ENCODE assay signal across 18 mouse cellular contexts in genomic region chr10:26297200-26297599, GRCm38 (mm10).
A peak's percentile ranks its signal among the peaks of the same experiment; 100 is the strongest.
DNase-seq lines count a peak whose midpoint lies in the region; ATAC-seq and TF ChIP-seq lines count a peak whose summit lies in the region.
"Had no signal": no experiment of that assay in that cellular context is flagged by ENCODE, and none has a peak within 500 bp of the region (broad histone marks: within the 10 kb centered on the region; RNA-seq: fewer than 3 reads in every experiment).

No protein-coding gene starts in this region.

- DNase-seq in frontal cortex, adult 2 months (ENCODE audit: extremely low spot score in 1 of 2, low spot score in 1 of 2), result peak; percentile 56 to 78
- DNase-seq in frontal cortex, postnatal 25 days (ENCODE audit: low spot score in 2 of 2), result no peak
- DNase-seq in midbrain, postnatal 0 days (ENCODE audit: low spot score), result peak; percentile 58
- DNase-seq in midbrain, embryonic 11.5 days (ENCODE audit: low spot score, missing footprints), result no peak
- DNase-seq in left cerebral cortex, adult 18-20 months (ENCODE audit: low spot score in 2 of 2), result peak; percentile 43 to 54
- peak; percentile 37 to 45 for DNase-seq in right cerebral cortex, postnatal 36 days (ENCODE audit: low spot score in 2 of 2)
- no peak for DNase-seq in urinary bladder, adult 18-20 months (ENCODE audit: low spot score in 2 of 2)
- no peak for DNase-seq in ovary, adult 18-20 months (ENCODE audit: low spot score)
- DNase-seq: adrenal gland, postnatal 25 days; cerebellum, adult 8-10 months; gastrocnemius, postnatal 36 days; kidney, postnatal 25 days; liver had no signal

- H3K27ac ChIP-seq in midbrain, postnatal 0 days (ENCODE audit: low read depth, low read length), result no peak overlapping the region
- no peak overlapping the region for H3K27ac ChIP-seq in midbrain, embryonic 11.5 days (ENCODE audit: low read depth, low read length)
- H3K27ac ChIP-seq: embryonic facial prominence, embryonic 13.5 days; heart, embryonic 15.5 days; intestine, embryonic 15.5 days had no signal

- H3K9me3 ChIP-seq in midbrain, postnatal 0 days (ENCODE audit: low read length), result no peaks in the 10 kb centered on the region
- no peaks in the 10 kb centered on the region for H3K9me3 ChIP-seq in midbrain, embryonic 11.5 days (ENCODE audit: control insufficient read depth, low read length)
- H3K9me3 ChIP-seq: embryonic facial prominence, embryonic 13.5 days; heart, embryonic 15.5 days; intestine, embryonic 15.5 days had no signal

- H3K36me3 ChIP-seq in midbrain, postnatal 0 days (ENCODE audit: insufficient read depth, low read length), result peaks cover 10% of the 10 kb centered on the region
- no peaks in the 10 kb centered on the region for H3K36me3 ChIP-seq in midbrain, embryonic 11.5 days (ENCODE audit: control insufficient read depth, insufficient read depth, low read length)

- H3K4me3 ChIP-seq in midbrain, postnatal 0 days (ENCODE audit: low read depth, low read length), result no peak overlapping the region
- H3K4me3 ChIP-seq in midbrain, embryonic 11.5 days (ENCODE audit: low read depth, low read length), result no peak overlapping the region
- H3K4me3 ChIP-seq: embryonic facial prominence, embryonic 13.5 days; heart, embryonic 15.5 days; intestine, embryonic 15.5 days had no signal

- TF ChIP-seq CTCF in midbrain, postnatal 0 days (IDR thresholded peaks at IDR 0.05), result no peak

- no peak for ATAC-seq in midbrain, postnatal 0 days (ENCODE audit: low FRiP score)
- no peak for ATAC-seq in midbrain, embryonic 11.5 days (ENCODE audit: low FRiP score)
- ATAC-seq: CD4-positive, CD25-positive, alpha-beta regulatory T cell, adult 4 months; intestine, embryonic 15.5 days; Patski had no signal

- WGBS in midbrain, postnatal 0 days, result 67% methylated on average over 3 of the region's 3 CpGs
- 89% methylated on average over 3 of the region's 3 CpGs for WGBS in midbrain, embryonic 11.5 days

- no peaks in the 10 kb centered on the region for H3K4me1 ChIP-seq in midbrain, postnatal 0 days (ENCODE audit: insufficient read depth, low read length)
- H3K4me1 ChIP-seq in midbrain, embryonic 11.5 days (ENCODE audit: control insufficient read depth, insufficient read depth, low read length), result no peaks in the 10 kb centered on the region
- H3K4me1 ChIP-seq: embryonic facial prominence, embryonic 13.5 days; heart, embryonic 15.5 days; intestine, embryonic 15.5 days had no signal

- H3K27me3 ChIP-seq in midbrain, postnatal 0 days (ENCODE audit: insufficient read depth, low read length), result no peaks in the 10 kb centered on the region
- H3K27me3 ChIP-seq in midbrain, embryonic 11.5 days (ENCODE audit: control insufficient read depth, insufficient read depth, low read length), result no peaks in the 10 kb centered on the region
- H3K27me3 ChIP-seq: embryonic facial prominence, embryonic 13.5 days; heart, embryonic 15.5 days; intestine, embryonic 15.5 days; Patski had no signal

- H3K4me2 ChIP-seq in midbrain, postnatal 0 days (ENCODE audit: low read depth, low read length, poor library complexity, severe bottlenecking), result no peak overlapping the region
- no peak overlapping the region for H3K4me2 ChIP-seq in midbrain, embryonic 11.5 days
- H3K4me2 ChIP-seq: embryonic facial prominence, embryonic 13.5 days; heart, embryonic 15.5 days; intestine, embryonic 15.5 days had no signal

- H3K9ac ChIP-seq in midbrain, postnatal 0 days (replicated peaks; ENCODE audit: low read length, poor library complexity, severe bottlenecking), result no peak overlapping the region
- H3K9ac ChIP-seq in midbrain, embryonic 11.5 days (ENCODE audit: low read length), result no peak overlapping the region
- H3K9ac ChIP-seq: embryonic facial prominence, embryonic 13.5 days; heart, embryonic 15.5 days; intestine, embryonic 15.5 days had no signal

Comparison
In these comparisons a context has a peak if more than half of its experiments do, and no peak if none do; other contexts are left out.
1. DNase-seq: peak in frontal cortex, adult 2 months (2 of 2), midbrain, postnatal 0 days (single experiment), left cerebral cortex, adult 18-20 months (2 of 2) and right cerebral cortex, postnatal 36 days (2 of 2); none in frontal cortex, postnatal 25 days (0 of 2), midbrain, embryonic 11.5 days (single experiment), urinary bladder, adult 18-20 months (0 of 2) and ovary, adult 18-20 months (single experiment).